Mouse (Mus musculus): ENCODE data around the gene Selenof.

GRCm38 (mm10) chr3:144602413-144602812 lies 32.3 kb downstream of the Selenof start:
- TF ChIP-seq CTCF (conservative IDR thresholded peaks at IDR 0.05; ENCODE audit: insufficient read depth, insufficient read length, low read depth, low read length): no peak
- no peak for TF ChIP-seq POLR2A (IDR thresholded peaks at IDR 0.05; ENCODE audit: low read depth, low read length)

Measured in kidney, adult 2 months (tissue).